Mouse (Mus musculus) adrenal gland, adult 2 months (tissue): ENCODE results near the gene E2f4. TPM values are rescaled to one million over a fixed set of nuclear protein-coding genes. Genes with fewer than 3 reads are reported as not detected.

Experiments used
- DNase-seq: peaks from one replicate; pipeline ENCODE4 v3.0.0; 2021
- polyA plus RNA-seq: library from polyadenylated mRNA; depleted of rRNA; stranded (reverse); fragments of >200 nt; gene quantifications from 2 replicates; pipeline ENCODE4 v1.2.3, GENCODE M21; 2012
- total RNA-seq, 2 experiments: library from RNA; stranded (reverse); gene quantifications; 2 replicates each; pipeline ENCODE4 v1.2.3; 2021

E2f4 gene
- total and polyA plus RNA-seq, 3 experiments, result 35.9 to 108 (median 47.0) TPM

GRCm38 (mm10) chr8:105315073-105315769, 17.8 kb downstream of the E2f4 start:
- DNase-seq, result no peak

DNA sequence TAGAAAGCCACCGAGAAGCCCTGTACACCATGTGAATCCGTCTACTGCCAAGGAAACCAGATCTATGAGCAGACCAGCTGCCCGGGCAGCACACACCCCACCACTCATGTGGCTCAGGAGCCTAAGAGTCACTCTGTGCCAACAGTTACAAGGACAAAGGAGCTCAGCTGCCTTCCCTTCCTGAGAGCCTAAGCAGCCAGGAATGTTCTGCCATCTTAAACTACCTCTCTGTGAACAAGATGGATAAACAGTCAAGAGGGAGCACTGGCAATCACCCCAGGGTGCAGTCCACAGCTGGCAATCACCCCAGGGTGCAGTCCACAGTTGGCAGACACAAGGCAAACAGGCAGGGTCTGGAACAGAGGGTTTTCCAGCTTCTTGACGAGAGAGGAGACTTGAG, 20.5 kb downstream of the E2f4 start:
- peak; percentile 35 for DNase-seq

DNA sequence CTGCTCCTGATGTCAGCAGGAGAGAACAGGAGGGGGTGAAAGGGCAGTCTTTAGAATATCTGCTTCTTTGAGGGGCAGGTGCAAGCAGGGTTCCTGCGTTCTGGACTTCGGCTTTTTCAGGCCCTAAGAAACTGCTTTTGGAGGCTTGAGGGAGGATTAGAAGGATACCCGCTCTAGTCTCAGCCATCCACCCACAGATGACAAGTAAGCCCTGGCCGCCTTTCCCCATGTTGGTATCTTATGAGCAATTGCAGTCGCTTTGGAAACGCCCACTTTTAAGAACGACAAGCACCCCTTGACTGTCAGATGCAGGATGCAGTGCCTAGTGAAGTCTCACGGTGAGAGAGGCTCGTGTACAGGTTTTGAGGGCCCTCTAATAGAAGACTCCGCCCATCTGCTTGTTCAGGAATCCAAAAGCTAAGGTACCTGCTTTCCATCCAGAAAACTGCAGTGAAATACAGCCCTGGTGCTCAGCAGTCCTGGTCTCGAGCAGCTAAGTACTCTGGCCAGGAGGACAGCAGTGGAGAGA, 21.3 kb downstream of the E2f4 start:
- no peak for DNase-seq

GRCm38 (mm10) chr8:105323183-105323582, 25.7 kb downstream of the E2f4 start:
- no peak for DNase-seq

GRCm38 (mm10) chr8:105325641-105326093, 28.2 kb downstream of the E2f4 start:
- no peak for DNase-seq

GRCm38 (mm10) chr8:105326141-105326672, 28.7 kb downstream of the E2f4 start, which contains the start of the genes Lrrc29 and Tmem208:
Gene Lrrc29 (minus strand): TSS chr8:105326278.
Gene Tmem208 (plus strand): TSS chr8:105326354.
- peak; percentile 97 for DNase-seq

DNA sequence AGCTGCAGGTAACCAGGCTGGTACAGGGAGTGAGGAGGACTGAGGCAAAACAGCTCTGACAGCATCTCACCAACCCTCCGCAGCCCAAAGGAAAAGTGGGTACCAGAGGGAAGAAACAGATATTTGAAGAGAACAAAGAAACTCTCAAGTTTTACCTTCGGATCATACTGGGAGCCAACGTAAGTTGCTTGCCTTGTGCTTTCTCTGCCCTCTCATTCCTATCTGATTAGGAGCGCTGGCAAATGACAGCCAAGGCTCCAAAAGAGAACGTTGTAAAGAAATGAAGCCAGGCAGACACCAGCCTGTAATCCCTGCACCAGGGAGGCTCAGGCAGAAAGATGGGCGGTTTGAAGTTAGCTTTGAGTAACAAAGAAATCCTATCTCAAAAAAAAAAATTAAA, 29.5 kb downstream of the E2f4 start:
- DNase-seq, result no peak

GRCm38 (mm10) chr8:105330325-105330724, 32.9 kb downstream of the E2f4 start:
- DNase-seq, result no peak

DNA sequence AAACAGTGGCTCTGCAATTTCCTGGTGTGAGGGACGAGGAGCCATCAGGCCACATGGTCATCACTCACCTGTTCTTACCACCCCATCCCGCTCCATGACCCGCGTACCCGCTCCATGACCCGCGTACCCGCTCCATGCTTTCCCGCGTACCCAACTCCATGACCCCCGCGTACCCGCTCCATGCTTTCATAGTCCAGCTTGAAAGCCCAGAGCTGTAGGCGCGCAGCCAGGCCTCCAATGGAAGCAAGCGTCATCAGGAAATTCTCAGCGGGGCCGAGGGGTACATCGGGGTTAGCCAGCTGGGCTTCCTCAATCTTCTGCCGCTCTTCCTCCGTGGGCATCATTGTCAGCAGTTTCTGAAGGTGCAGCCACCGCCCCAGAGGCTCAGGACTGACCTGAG, 34.0 kb downstream of the E2f4 start:
- DNase-seq, result no peak

GRCm38 (mm10) chr8:105331931-105332330, 34.5 kb downstream of the E2f4 start:
- no peak for DNase-seq

- no peak for DNase-seq
Measured at GRCm38 (mm10) chr8:105332523-105332922, 35.1 kb downstream of the E2f4 start.

DNA sequence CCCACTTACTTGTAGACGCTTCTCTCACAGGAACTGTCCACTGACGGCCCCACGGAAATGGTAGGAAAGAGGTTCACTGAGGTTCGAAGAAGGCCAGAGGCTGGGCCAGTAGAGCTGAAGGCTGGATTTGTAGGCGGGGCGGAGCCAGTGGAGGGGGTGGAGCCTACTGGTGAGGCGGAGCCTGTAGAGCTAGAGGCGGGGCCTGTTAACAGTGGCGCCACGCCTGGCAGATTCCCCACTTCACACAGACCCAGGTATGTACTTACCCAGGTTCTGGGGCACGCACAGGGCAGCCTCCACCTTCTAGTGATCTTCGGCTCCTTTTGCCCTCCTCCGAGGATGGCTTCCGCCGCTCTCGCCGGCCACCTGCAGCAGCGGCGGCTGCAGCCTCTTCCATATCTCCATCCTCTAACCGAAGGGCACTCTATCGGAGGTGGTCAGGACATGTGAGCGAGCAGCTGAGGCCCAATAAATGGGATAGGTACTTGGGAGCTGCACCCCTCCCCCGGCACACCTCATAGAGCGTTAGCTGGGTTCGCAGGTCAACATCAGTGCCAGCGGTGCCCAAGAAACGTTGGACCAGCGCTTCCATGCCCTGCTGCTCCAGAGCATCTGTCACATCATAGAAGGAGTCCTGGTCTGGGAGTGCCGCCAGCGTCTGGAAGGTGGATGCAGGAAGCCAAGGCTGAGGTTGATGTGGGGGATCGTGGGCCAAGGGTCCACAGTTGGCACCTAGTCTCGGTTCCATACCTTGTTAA, 39.1 kb downstream of the E2f4 start:
- DNase-seq, result no peak

GRCm38 (mm10) chr8:105338992-105339391, 41.5 kb downstream of the E2f4 start:
- no peak for DNase-seq

GRCm38 (mm10) chr8:105339886-105340635, 42.6 kb downstream of the E2f4 start:
- peak; percentile 44 for DNase-seq

GRCm38 (mm10) chr8:105341399-105341798, 43.9 kb downstream of the E2f4 start:
- DNase-seq, result no peak

DNA sequence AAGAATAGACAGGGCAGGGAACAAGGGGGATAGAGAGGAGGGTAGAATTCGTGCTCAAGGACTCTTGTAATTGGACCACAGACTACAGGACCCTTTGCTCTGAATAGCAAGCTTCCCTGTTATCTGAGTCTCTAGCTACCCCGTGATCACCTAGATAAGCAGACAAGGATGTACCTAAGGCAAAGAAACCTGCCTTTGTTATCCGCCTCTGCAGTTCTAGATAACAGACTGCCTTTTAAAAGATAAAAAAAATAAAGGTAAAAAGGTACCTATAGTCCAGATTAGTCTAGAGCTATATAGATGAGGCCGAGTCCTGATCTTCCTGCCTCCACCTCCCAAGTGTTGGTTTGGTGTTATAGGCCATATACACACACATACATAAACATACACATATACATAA, 45.3 kb downstream of the E2f4 start:
- no peak for DNase-seq

DNA sequence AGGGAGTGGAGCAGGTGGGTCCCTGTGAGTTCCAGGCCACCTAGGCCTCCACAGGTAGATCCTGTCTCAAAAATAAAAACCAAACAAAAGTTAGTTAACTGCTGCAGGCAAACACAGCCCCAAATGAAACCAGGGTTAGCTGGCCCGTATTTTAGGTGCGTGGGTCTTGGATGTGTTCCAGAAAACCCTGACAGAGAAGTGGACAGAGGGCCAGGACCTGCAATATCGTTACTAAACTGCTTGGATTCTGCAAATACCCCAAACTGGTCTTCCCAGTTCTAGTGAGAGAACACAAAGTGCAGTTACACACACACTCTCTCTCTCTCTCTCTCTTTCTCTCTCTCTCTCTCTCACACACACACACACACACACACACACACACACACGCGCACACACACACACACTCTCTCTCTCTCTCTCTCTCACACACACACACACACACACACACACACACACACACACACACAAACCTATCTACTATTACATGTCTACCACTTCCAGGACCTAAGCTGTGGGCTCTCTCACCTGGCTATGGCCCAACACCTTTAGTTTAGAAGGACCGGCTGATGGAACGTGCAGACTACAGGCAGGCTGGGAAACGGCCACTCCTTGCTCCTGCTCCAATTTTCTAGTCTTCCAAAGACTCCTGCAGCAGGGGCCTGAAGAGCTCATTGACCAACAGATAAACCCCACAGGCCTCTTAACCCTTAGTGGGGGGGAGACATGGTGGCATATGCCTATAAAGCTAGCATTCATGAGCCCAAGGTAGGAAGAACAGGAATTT, 46.5 kb downstream of the E2f4 start:
- DNase-seq, result no peak

DNA sequence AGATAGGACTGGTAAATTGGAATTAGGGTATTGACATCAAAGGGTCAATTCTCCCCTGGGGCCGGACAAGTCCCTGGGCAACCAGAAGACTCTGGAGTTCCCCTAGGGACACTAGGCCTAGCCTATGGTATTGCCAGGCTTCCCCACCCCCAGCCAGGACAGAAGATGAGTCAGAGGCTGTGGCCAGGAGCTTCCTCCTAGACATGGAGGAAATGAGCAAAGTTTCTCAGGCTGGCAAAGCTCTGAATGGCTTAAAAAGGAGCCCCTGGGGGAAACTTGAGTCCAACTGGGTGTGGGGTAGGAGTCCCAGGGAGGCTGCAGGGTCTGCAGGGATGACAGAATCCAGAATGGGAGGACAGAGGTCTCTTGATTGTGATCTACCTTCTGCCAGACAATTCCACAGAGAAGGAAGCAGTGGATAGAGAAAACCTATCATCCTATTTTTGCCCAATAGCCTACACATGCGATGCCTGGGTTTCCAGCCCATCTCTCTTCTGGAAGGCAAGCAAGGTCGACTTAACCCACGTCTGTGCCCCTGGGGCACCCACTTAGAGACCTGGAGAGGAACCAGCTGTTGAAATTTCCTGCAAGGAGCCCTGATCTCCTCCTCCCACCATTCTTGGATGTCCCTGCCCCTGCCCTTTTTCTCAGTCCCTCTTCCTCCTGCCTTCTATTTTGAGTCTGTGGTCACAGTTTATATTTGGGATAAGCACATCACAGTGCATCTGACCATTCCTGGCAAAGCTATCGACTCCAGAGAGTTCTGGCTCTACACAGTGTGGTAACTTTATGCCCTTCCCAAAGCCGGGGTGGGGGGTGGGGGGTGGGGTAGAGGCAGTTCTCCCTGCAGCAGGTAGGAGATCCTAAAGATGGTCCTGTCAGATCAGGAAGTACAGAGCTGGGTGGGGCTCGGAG, 47.9 kb downstream of the E2f4 start:
- DNase-seq, result peak; percentile 78

GRCm38 (mm10) chr8:105346611-105347427, 49.4 kb downstream of the E2f4 start:
- peak; percentile 70 for DNase-seq
